Mouse (Mus musculus) macrophage (primary cell): ENCODE results near the gene Hist2h3b. TPM values are rescaled to one million over a fixed set of nuclear protein-coding genes. Genes with fewer than 3 reads are reported as not detected.
"Not testable (repeated sequence)": the region's sequence is repeated elsewhere in the genome, so short reads cannot be mapped to it uniquely, and the experiment has no call there.

Source experiments
- H3K27ac ChIP-seq: fragments of 350-480 bp; formaldehyde crosslinking; 2 replicates; pipeline ENCODE4 v1.9.0; 2021
- H3K36me3 ChIP-seq: fragments of 350-480 bp; formaldehyde crosslinking; 2 replicates; pipeline ENCODE4 v1.9.0; 2021; ENCODE audit errors: inconsistent target
- H3K4me3 ChIP-seq: fragments of 350-480 bp; formaldehyde crosslinking; 2 replicates; pipeline ENCODE4 v1.9.0; 2021; ENCODE audit errors: inconsistent target
- H3K79me2 ChIP-seq: fragments of 350-480 bp; formaldehyde crosslinking; 2 replicates; pipeline ENCODE4 v1.9.0; 2021; ENCODE audit errors: inconsistent target
- WGBS: methylation state at CpG from one replicate; pipeline ENCODE4 v1.1.7; 2026; ENCODE audit warnings: inconsistent platforms; ENCODE audit not compliant: missing documents; 5-methylcytosine and 5-hydroxymethylcytosine counted together
- polyA plus RNA-seq: library from polyadenylated mRNA; stranded (reverse); fragments of 250-400 nt; gene quantifications from 3 replicates; pipeline ENCODE4 v1.2.4, GENCODE M21; 2018; ENCODE audit warnings: inconsistent platforms
- total RNA-seq, 78 experiments: library from RNA; depleted of rRNA; stranded (reverse); fragments of 250-400 nt; gene quantifications; 1 replicate in 9 of 78; 2 replicates in 24 of 78; 3 replicates in 43 of 78; 4 replicates in 2 of 78; pipeline ENCODE4 v1.2.4; 2018; ENCODE audit warnings: inconsistent platforms in 56 of 78

Gene Hist2h3b
- 10 to 100 TPM in 13 of 26 experiments, 1 to 10 TPM in 10, not detected in 3; 1.8 to 70.3 (median 11.4) TPM for total RNA-seq (2018; cell fraction: chromatin; rRNA removed)
- 100 to 1,000 TPM in 2 of 26 experiments, 10 to 100 TPM in 23, 1 to 10 TPM in 1; 3.3 to 121 (median 38.4) TPM for total RNA-seq (2018; cell fraction: cytosol; rRNA removed)
- total RNA-seq (2018; cell fraction: nucleus; rRNA removed) = 10 to 100 TPM in 16 of 26 experiments, 1 to 10 TPM in 10; 2.0 to 65.6 (median 12.7) TPM
- not detected in 3 replicates for polyA plus RNA-seq

DNA sequence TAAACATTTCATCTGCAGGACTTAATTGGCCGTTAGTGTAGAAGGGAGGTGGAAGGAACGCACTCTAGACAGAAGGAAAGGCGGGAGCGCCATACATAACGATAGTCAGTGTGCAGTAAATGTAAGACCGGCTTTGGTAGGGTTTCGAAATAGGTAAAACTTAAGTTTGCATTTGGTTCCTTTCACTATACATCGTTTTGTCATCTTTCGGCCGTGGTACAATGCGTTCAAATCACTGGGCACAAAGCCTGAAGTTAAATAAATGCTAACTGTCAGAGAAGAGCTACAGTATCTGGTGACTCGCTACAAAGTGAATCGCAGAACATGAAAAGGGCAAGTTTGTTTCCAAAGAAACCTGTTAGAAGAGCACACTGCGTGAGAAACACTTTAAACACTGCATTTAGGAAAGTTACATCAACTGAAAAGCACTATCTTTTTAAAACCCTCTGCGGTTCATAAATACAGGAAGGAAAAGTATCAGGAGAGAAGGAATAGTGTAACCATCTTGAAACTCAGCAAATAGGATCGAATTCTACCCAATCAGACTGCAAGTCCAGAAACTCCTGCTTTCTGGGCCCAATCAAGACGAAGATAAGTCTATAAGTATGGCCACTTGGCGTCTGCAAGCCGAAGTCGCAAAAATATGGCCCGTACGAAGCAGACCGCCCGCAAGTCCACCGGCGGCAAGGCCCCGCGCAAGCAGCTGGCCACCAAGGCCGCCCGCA is at the start of gene Hist2h3b:
Gene Hist2h3b, plus strand, starts transcription at position 604 of the 725 bp plus-strand sequence.
- Histone ChIP-seq H3K4me3 (peak within 1 kb of the TSS; percentile 44), H3K27ac (peak within 1 kb of the TSS; percentile 92), H3K36me3 (no peaks in the 10 kb centered on the region), H3K79me2 (no peaks in the 10 kb centered on the region; the same call in 1 of the 2 replicates)
- WGBS = 23% methylated on average over 22 of the region's 30 CpGs

DNA sequence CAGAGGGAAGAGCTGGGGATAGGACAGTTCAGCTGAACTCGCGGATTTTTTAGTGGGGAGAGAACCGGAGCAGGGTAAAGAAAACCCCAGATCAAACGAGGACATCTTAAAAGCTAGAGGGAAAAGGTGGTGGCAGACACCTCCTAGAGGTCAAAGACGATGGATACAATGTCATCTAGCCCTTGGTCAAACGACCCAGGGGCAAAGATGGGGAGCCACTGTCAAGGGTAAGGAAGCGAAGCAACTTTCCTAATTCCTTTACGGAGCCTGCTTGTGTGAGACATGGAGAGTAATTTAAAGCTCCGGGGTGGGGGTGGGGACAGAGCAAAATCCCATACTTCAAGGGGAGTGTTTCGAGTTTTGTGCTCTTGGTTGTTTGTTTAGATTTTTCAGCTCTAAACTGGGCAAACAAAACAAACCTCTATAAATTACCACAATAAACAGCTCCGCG is 49.2 kb upstream of the Hist2h3b start:
- peaks cover 27% of the 10 kb centered on the region for H3K79me2 ChIP-seq
- no peaks in the 10 kb centered on the region for H3K36me3 ChIP-seq
- peak overlapping the region; percentile 95 for H3K27ac ChIP-seq
- WGBS = under 1% methylated on average over 12 of the region's 12 CpGs
- peak overlapping the region; percentile 74 for H3K4me3 ChIP-seq

DNA sequence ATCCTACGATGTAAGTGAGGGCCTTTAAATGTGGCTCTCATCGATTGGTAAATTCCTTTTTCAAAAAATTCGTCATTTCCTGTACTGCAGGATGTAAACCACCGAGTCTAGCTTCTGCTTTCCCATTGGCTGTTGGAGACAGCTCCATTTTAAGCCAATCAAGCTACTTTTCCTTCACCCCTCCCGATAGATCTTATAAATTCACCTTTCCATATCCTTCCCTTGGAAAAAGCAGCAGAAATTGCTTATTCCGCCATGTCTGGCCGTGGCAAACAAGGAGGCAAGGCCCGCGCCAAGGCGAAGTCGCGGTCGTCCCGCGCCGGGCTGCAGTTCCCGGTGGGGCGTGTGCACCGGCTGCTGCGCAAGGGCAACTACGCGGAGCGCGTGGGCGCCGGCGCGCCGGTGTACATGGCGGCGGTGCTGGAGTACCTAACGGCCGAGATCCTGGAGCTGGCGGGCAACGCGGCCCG is 48.8 kb upstream of the Hist2h3b start, which contains the start of the genes Bola1 and Hist2h2ab:
Gene Bola1, minus strand, starts transcription at position 49 of the 470 bp plus-strand sequence.
Gene Hist2h2ab, plus strand, starts transcription at position 205 of the 470 bp plus-strand sequence.
- Histone ChIP-seq H3K4me3 (peak within 1 kb of the TSS; percentile 74), H3K36me3 (no peaks in the 10 kb centered on the region), H3K27ac (peak within 1 kb of the TSS; percentile 95), H3K79me2 (peaks cover 31% of the 10 kb centered on the region)
- WGBS = 0% methylated on average over 31 of the region's 37 CpGs

DNA sequence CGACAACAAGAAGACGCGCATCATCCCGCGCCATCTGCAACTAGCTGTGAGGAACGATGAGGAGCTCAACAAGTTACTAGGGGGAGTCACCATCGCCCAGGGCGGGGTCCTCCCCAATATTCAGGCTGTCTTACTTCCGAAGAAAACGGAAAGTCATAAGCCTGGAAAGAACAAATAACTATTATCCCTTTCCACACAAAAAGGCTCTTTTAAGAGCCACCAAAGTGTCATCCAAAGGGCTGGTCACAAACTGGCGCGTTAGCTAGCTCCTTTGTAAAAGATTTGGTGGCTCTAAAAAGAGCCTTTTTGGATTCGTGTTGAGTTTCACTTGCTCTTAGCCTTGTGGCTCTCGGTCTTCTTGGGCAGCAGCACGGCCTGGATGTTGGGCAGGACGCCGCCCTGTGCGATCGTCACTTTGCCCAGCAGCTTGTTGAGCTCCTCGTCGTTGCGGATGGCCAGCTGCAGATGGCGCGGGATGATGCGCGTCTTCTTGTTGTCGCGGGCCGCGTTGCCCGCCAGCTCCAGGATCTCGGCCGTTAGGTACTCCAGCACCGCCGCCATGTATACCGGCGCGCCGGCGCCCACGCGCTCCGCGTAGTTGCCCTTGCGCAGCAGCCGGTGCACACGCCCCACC is 48.2 kb upstream of the Hist2h3b start:
- WGBS = under 1% methylated on average over 18 of the region's 47 CpGs
- Histone ChIP-seq H3K79me2 (peaks cover 37% of the 10 kb centered on the region), H3K27ac (peak overlapping the region; percentile 95), H3K4me3 (peak overlapping the region; percentile 74)
- H3K36me3 ChIP-seq = not testable (repeated sequence)

DNA sequence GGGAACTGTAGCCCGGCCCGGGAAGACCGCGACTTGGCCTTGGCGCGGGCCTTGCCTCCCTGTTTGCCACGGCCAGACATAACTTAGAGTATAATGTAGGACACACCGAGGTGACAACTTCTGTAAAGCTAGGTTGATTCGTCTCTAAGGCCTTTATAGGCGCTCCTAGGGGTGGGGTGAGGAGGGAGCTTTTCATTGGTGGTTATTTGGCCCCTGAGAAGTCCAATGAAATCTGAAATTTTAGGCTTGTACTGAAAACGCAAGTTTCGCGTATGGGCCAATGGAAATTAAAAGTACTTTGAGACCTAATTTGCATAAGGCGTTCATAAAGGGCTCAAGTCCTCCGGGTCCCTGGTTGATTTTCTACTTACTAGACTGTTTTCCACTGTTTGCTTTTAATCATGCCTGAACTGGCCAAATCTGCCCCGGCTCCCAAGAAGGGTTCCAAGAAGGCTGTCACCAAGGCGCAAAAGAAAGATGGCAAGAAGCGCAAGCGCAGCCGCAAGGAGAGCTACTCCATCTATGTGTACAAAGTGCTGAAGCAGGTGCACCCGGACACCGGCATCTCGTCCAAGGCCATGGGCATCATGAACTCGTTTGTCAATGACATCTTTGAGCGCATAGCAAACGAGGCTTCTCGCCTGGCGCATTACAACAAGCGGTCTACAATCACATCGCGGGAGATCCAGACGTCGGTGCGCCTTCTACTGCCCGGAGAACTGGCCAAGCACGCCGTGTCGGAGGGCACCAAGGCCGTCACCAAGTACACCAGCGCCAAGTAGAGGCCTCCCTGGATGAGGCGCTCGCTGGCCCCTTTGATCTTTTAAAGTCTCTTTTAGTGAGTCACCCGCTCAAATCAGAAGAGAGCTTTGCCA is 47.5 kb upstream of the Hist2h3b start, which contains the start of the genes Hist2h2ac and Hist2h2be:
Gene Hist2h2ac, minus strand, starts transcription at position 116 of the 875 bp plus-strand sequence.
Gene Hist2h2be, plus strand, starts transcription at position 355 of the 875 bp plus-strand sequence.
- peak within 1 kb of the TSS; percentile 74 for H3K4me3 ChIP-seq
- H3K79me2 ChIP-seq = peaks cover 45% of the 10 kb centered on the region
- H3K36me3 ChIP-seq = no peaks in the 10 kb centered on the region
- 0% methylated on average over 35 of the region's 43 CpGs for WGBS
- peak within 1 kb of the TSS; percentile 95 for H3K27ac ChIP-seq

- WGBS = 10% methylated on average over 9 of the region's 9 CpGs
- H3K27ac ChIP-seq = peak overlapping the region; percentile 92
- peak overlapping the region; percentile 58 for H3K4me3 ChIP-seq
- peaks cover 46% of the 10 kb centered on the region for H3K79me2 ChIP-seq
- H3K36me3 ChIP-seq = no peaks in the 10 kb centered on the region
Observed at GRCm38 (mm10) chr3:96221640-96222038, 46.8 kb upstream of the Hist2h3b start.

GRCm38 (mm10) chr3:96222774-96223173 is 45.7 kb upstream of the Hist2h3b start:
- peak overlapping the region; percentile 58 for H3K4me3 ChIP-seq
- 93% methylated on average over 4 of the region's 4 CpGs for WGBS

GRCm38 (mm10) chr3:96225421-96225820 is 43.0 kb upstream of the Hist2h3b start:
- WGBS = 90% methylated on average over 2 of the region's 2 CpGs
- H3K36me3 ChIP-seq = no peaks in the 10 kb centered on the region
- peaks cover 46% of the 10 kb centered on the region for H3K79me2 ChIP-seq
- H3K4me3 ChIP-seq = no peak overlapping the region
- H3K27ac ChIP-seq = peak overlapping the region; percentile 94

More at GRCm38 (mm10) chr3:96222774-96223173, 45.7 kb upstream of the Hist2h3b start:
- Histone ChIP-seq H3K27ac (peak overlapping the region; percentile 92), H3K79me2 (peaks cover 46% of the 10 kb centered on the region), H3K36me3 (no peaks in the 10 kb centered on the region)

DNA sequence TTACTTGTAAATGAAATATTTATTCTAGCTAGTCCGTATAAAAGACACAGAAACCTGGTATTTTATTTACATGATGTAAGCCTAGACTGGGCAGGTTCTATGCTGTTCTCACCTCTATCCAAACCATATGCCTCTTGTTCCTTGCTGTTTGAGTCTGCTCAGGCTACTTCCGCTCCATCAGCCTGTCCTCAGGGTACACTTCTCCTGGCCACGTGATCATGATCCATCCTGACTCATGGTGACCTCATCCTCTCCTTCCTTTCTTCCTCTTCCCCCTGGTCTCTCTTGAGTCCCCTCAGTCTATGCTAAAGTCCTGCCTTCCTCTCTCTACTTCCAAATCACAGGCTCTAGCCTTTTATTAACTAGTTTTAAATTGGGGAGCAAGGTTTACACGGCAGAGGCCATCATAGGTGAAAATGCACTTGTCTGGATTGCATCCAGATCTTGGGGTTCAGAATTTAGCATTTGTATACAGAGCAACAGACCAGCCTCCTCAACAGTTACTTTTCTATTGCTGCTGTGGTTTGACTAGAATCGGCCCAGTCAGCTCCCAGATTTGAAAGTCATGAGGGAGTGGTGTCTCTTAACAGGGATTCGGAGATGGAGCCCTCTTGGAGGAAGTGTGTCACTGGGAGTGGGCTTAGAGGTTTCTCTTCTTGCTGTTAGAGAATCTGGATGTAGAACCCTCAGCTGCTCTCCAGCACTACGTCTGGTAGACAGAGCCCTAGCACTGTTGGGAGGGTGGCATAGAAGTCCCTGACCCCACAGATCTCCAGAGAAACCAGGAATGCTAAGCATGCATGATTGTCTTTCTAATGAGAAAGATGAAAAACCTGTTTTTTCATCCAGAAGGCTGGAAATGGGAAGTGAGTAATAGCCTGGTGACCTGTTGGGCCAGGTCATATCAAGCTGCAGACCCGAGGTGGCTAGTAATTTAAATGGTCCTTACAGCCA is 41.5 kb upstream of the Hist2h3b start:
- peaks cover 41% of the 10 kb centered on the region for H3K79me2 ChIP-seq
- peak overlapping the region; percentile 94 for H3K27ac ChIP-seq
- H3K36me3 ChIP-seq = no peaks in the 10 kb centered on the region
- no peak overlapping the region for H3K4me3 ChIP-seq
- WGBS = 28% methylated on average over 8 of the region's 8 CpGs

- H3K79me2 ChIP-seq = peaks cover 23% of the 10 kb centered on the region
- H3K36me3 ChIP-seq = no peaks in the 10 kb centered on the region
- peak overlapping the region; percentile 94 for H3K27ac ChIP-seq
- H3K4me3 ChIP-seq = no peak overlapping the region
- WGBS = 77% methylated on average over 2 of the region's 2 CpGs
Observed at GRCm38 (mm10) chr3:96228828-96229227, 39.6 kb upstream of the Hist2h3b start.

DNA sequence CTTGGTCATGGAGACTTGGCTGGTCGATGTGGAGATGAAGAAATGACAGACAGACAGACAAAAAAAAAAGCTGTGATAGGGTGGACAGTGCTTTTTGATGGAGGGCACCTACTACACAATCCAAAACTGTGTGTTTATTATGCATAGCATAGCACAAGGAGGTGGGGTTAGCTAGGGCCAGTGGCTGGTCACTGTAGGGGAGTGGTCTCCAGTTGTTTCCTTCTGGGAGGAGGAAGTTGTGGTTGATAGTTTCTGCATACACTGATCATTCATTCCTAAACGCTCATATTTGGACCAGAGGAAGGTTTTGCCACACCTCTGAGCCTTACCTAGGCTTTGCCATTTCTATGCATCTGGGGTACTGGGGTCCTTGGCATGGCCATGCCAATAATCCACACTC is 38.0 kb upstream of the Hist2h3b start:
- H3K36me3 ChIP-seq = no peaks in the 10 kb centered on the region
- no peak overlapping the region for H3K4me3 ChIP-seq
- no peak overlapping the region for H3K27ac ChIP-seq
- WGBS = 50% methylated on average over 2 of the region's 2 CpGs
- H3K79me2 ChIP-seq = peaks cover 7% of the 10 kb centered on the region; the same call in 1 of the 2 replicates

GRCm38 (mm10) chr3:96230910-96231757 is 37.3 kb upstream of the Hist2h3b start:
- H3K27ac ChIP-seq = no peak overlapping the region
- H3K79me2 ChIP-seq = no peaks in the 10 kb centered on the region
- WGBS = 93% methylated on average over 4 of the region's 4 CpGs
- H3K4me3 ChIP-seq = no peak overlapping the region
- no peaks in the 10 kb centered on the region for H3K36me3 ChIP-seq
